Mouse (Mus musculus): Measurements from ENCODE around the gene Pnmt. TPM values are rescaled to one million over a fixed set of nuclear protein-coding genes. Genes with fewer than 3 reads are reported as not detected.

Pnmt gene
- total RNA-seq (2021): 100 to 1,000 TPM; 363 to 581 TPM
- long read RNA-seq, experiment 1, transcript Pnmt-201 (3 exons, 1,154 nt): major isoform, 497 of 557 reads
- long read RNA-seq, experiment 1, partial matches to known transcripts: 14 of 557 reads
- long read RNA-seq, experiment 1, other reads (novel, unspliced or antisense): 46 of 557 reads
- long read RNA-seq, experiment 2, transcript Pnmt-201 (3 exons, 1,154 nt): major isoform, 404 of 448 reads
- long read RNA-seq, experiment 2, partial matches to known transcripts: 40 of 448 reads
- long read RNA-seq, experiment 2, other reads (novel, unspliced or antisense): 4 of 448 reads

- no peak for DNase-seq
Observed at GRCm38 (mm10) chr11:98385638-98386585, at the start of gene Pnmt. Gene Pnmt (plus strand): TSS chr11:98386450.

DNA sequence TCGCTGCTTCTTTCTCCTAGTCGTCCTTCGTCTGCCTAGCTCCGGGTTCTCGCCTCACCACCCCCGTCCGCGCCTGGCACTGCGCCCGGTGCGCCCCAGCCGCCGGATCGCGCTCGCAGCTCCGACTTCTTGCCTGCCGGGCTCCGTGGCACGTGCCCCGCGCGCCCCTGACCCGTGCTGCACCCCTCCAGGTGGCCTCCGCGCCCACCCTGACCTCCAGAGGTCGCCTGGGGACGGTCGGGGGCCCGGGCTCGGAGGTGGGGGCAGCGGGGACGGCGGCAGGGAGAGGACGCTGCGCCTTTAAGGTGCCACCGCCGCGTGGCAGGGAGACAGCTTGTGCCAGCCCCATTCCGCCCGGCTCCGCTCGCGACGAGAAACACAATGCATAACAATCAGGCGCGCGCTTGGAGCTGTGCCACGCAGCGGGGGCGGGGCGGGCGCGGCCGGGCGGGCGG is 47.7 kb upstream of the Pnmt start:
- DNase-seq: peak; percentile 59 to 72

DNA sequence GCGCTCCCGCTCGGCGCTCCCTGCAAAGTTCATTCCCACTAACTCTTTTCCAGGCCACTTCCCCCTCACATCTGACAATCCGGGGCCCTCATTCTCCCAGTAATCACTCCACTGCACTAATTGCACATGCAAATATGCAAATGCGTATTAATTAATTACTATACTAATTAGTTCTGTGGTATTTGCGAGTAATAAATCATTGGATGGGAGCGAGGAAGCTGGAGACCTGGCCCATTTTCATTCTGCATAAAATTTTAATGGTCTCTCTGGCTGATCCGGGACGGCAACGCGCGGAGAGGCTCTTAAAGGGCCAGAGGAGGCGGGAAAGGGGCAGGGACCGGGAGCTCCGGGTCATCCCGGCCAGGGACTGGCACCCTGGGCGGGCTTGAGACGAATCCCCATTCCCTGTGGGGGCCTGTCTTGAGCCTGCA is 47.2 kb upstream of the Pnmt start:
- peak in 1 of 2 experiments; percentile 36 for DNase-seq

DNA sequence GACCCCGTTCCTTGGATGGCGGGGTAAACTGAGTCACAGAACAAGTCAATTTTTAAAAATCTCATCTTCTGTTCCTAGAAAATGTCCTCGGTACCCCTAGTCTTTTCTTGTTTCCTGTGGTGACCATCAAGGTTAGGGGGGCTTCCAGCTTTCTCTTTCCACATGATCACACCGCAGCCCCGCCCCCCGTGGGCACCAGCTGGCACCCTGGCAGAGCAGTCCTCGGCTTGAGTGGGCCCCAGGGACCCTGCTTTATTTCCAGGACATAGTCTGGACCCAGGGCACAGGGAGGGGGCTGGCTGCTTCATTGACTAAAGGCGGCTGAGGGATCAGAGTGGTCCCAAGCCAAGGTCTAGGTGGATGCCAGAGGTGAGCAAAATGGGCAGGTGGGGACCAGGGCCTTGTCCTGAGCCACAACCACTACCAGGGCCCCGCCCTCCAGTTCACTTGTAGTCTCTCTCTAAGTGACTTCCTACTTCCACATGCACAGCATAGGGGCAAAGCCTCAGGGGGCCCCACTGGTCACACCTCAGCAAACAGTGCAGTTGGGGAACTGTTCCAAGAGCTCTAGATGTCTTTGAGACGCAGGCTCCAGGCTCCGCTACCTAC is 46.5 kb upstream of the Pnmt start:
- DNase-seq: no peak

- no peak for DNase-seq
Observed at GRCm38 (mm10) chr11:98340597-98340996, 45.7 kb upstream of the Pnmt start.

GRCm38 (mm10) chr11:98341174-98341573 is 45.1 kb upstream of the Pnmt start:
- DNase-seq: no peak

- peak; percentile 92 for DNase-seq
Observed at GRCm38 (mm10) chr11:98342000-98342945, 44.0 kb upstream of the Pnmt start.

- DNase-seq: peak; percentile 86 to 87
Observed at GRCm38 (mm10) chr11:98345253-98345652, 41.0 kb upstream of the Pnmt start.

GRCm38 (mm10) chr11:98346168-98346567 is 40.1 kb upstream of the Pnmt start:
- DNase-seq: no peak

- no peak for DNase-seq
Observed at GRCm38 (mm10) chr11:98347385-98348082, 38.7 kb upstream of the Pnmt start.

GRCm38 (mm10) chr11:98348083-98348961 is 37.9 kb upstream of the Pnmt start, which contains the start of gene Ppp1r1b:
Gene Ppp1r1b (plus strand): TSS chr11:98348404.
- DNase-seq: peak; percentile 53 to 71

DNA sequence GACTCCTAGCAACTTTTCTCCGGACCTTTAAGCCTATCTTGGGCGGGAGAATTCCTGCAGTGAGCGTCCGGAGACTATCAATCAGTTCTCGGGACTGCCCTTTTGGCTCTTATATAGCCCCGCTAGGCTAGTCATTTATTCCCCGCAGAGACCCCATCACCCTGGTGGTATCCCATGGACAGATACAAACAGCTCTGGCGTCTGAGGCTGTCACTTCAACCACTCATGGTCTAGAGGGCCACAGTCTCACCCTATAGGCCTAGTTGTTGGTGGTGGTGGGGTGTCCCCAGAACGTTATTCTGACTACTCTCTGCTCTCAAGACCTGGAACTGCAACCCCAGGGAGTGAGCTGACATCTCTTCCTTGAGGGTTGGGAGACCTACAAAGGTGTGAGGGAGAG is 36.9 kb upstream of the Pnmt start:
- DNase-seq: no peak

- DNase-seq: no peak
Observed at GRCm38 (mm10) chr11:98352272-98352990, 33.8 kb upstream of the Pnmt start.

- DNase-seq: no peak
Observed at GRCm38 (mm10) chr11:98353651-98354211, 32.5 kb upstream of the Pnmt start.

DNA sequence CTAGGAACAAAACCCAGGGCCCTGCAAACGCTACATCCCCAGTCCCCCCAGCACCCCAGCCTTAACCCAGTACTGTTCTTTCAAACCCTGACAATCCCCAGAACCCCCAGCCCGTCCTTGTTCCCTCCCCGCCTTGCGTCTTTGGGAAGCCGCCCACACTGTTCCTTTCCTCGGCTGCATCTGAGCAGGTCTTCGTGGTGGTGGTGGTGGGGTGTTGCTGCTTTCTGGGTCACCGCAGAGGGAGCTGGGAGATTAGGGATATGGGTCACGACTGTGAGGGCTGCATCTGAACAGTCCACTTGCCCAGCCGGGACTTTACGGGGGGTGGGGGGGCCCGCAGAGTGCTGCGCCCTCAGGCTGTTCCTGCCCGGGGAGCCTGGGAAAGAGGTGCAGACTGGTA is 31.8 kb upstream of the Pnmt start:
- DNase-seq: no peak

DNA sequence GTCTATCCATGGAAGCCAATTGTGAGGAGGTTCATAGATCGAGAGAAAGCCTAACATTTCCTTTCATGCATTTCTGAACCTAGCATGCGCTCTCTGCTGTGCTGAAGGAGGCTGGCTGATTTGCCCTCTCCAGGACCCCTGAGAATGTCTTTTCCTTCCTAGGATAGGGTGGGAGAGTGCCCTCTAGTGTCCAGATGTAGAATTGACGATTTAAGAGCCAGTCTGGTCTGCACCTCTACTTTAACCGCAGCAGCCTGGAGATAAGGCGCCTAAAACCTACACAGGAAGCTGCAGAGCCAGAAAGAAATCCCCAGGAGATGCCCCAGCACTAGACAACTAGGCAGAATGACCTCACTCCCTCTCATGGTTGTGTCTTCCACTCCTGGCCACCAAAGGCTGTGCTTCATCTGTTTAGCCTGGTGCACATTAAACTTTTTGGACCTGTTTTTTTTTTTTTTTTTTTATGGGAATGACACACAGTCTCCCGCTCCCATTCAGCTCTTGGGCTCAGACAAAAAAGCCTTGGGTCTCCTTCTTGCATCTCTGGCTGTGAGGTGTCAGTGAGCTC is 30.4 kb upstream of the Pnmt start:
- DNase-seq: peak in 1 of 2 experiments; percentile 43

GRCm38 (mm10) chr11:98356625-98357394 is 29.4 kb upstream of the Pnmt start:
- DNase-seq: no peak

All from adrenal gland, postnatal 36 days (tissue).